In genomic region chr19:46382275-46382674, GRCm38 (mm10) we compare ENCODE assay signal across 20 mouse cellular contexts. TPM values are rescaled to one million over a fixed set of nuclear protein-coding genes. Genes with fewer than 3 reads are reported as not detected.
DNase-seq lines count a peak whose midpoint lies in the region; ATAC-seq lines count a peak whose summit lies in the region.
"Had no signal": no experiment of that assay in that cellular context is flagged by ENCODE, and none has a peak within 500 bp of the region (broad histone marks: within the 10 kb centered on the region; RNA-seq: fewer than 3 reads in every experiment).

No protein-coding gene starts in this region.

- 85% methylated on average over 9 of the region's 9 CpGs for WGBS in kidney, embryonic 14.5 days

- H3K9me3 ChIP-seq in kidney, embryonic 14.5 days (ENCODE audit: control insufficient read depth, low read length), result no peaks in the 10 kb centered on the region
- H3K9me3 ChIP-seq: embryonic facial prominence, embryonic 15.5 days; forebrain, embryonic 10.5 days; heart, embryonic 13.5 days had no signal

- ATAC-seq in kidney, embryonic 14.5 days (ENCODE audit: low FRiP score, low TSS enrichment), result no peak
- ATAC-seq: forebrain, embryonic 14.5 days had no signal

- DNase-seq in kidney, adult 11 months, result peak; percentile 61
- DNase-seq in kidney, adult 8-10 months, result peak; percentile 49 to 55
- DNase-seq in kidney, postnatal 10 days, result peak; percentile 50
- DNase-seq in yolk sac, embryonic 10.5 days (ENCODE audit: low spot score), result peak; percentile 60
- no peak for DNase-seq in lung, postnatal 25 days (ENCODE audit: low spot score)
- DNase-seq in lung, postnatal 4 days, result no peak
- DNase-seq: adrenal gland, postnatal 10 days; cerebellum, adult 11 months; cerebellum, adult 8-10 months; cerebellum, postnatal 14 days; embryo, embryonic 11 days; gastrocnemius, postnatal 36 days; heart, adult 11 months; heart, postnatal 36 days had no signal

- H3K4me1 ChIP-seq in kidney, embryonic 14.5 days (ENCODE audit: control insufficient read depth, insufficient read depth, low read length), result no peaks in the 10 kb centered on the region
- H3K4me1 ChIP-seq: embryonic facial prominence, embryonic 15.5 days; forebrain, embryonic 10.5 days; heart, embryonic 13.5 days had no signal

- H3K9ac ChIP-seq in kidney, embryonic 14.5 days (ENCODE audit: low read depth, low read length), result no peak overlapping the region
- H3K9ac ChIP-seq: embryonic facial prominence, embryonic 15.5 days; heart, embryonic 13.5 days had no signal

- H3K27me3 ChIP-seq in kidney, embryonic 14.5 days (ENCODE audit: control insufficient read depth, insufficient read depth, low read length), result no peaks in the 10 kb centered on the region
- H3K27me3 ChIP-seq: embryonic facial prominence, embryonic 15.5 days; heart, embryonic 13.5 days had no signal

- H3K36me3 ChIP-seq in kidney, embryonic 14.5 days (ENCODE audit: control insufficient read depth, insufficient read depth, low read length), result peaks cover 89% of the 10 kb centered on the region

- H3K4me2 ChIP-seq in kidney, embryonic 14.5 days (replicated peaks; ENCODE audit: low read depth, low read length), result no peak overlapping the region
- H3K4me2 ChIP-seq: embryonic facial prominence, embryonic 15.5 days; heart, embryonic 13.5 days had no signal

- no peak overlapping the region for H3K4me3 ChIP-seq in kidney, embryonic 14.5 days (ENCODE audit: low read length)
- H3K4me3 ChIP-seq: embryonic facial prominence, embryonic 15.5 days; erythroblast, embryonic 14.5 days; forebrain, embryonic 10.5 days; heart, embryonic 13.5 days had no signal

- H3K27ac ChIP-seq in kidney, embryonic 14.5 days (ENCODE audit: low read depth, low read length), result no peak overlapping the region
- H3K27ac ChIP-seq: embryonic facial prominence, embryonic 15.5 days; forebrain, embryonic 10.5 days; heart, embryonic 13.5 days had no signal

RNA-seq across cellular contexts. Expression of gene Actr1a, which starts 13.3 kb away (rescaled TPM):
- 78.5 and 134 TPM in 2 replicates for polyA plus RNA-seq in kidney, embryonic 14.5 days (2014; fragmentation: Nextera tagmentation; extraction: Ambion mirVana)

RNA-seq across cellular contexts. Expression of gene Sufu, which starts 14.4 kb away (rescaled TPM):
- polyA plus RNA-seq in kidney, embryonic 14.5 days (2014; fragmentation: Nextera tagmentation; extraction: Ambion mirVana), result 28.1 and 48.8 TPM in 2 replicates

RNA-seq across cellular contexts. Expression of gene 2310034G01Rik, which starts 32.2 kb away (rescaled TPM):
- polyA plus RNA-seq in kidney, embryonic 14.5 days (2014; fragmentation: Nextera tagmentation; extraction: Ambion mirVana), result 2.7 and 3.5 TPM in 2 replicates
- polyA plus RNA-seq: erythroblast, embryonic 14.5 days had no signal

RNA-seq across cellular contexts. Expression of gene Mfsd13a, which starts 41.4 kb away (rescaled TPM):
- 7.9 and 10.8 TPM in 2 replicates for polyA plus RNA-seq in kidney, embryonic 14.5 days (2014; fragmentation: Nextera tagmentation; extraction: Ambion mirVana)

RNA-seq across cellular contexts. Expression of gene Cuedc2, which starts 43.8 kb away (rescaled TPM):
- 164 and 165 TPM in 2 replicates for polyA plus RNA-seq in kidney, embryonic 14.5 days (2014; fragmentation: Nextera tagmentation; extraction: Ambion mirVana)

Comparison
In these comparisons a context has a peak if more than half of its experiments do, and no peak if none do; other contexts are left out.
1. DNase-seq: peak in kidney, adult 11 months (single experiment), kidney, adult 8-10 months (2 of 2), kidney, postnatal 10 days (single experiment) and yolk sac, embryonic 10.5 days (single experiment); none in lung, postnatal 25 days (single experiment) and lung, postnatal 4 days (0 of 2).